Mouse (Mus musculus) small intestine, adult 2 months (tissue): Measurements from ENCODE around the gene Mfap5.

Source experiments
- CTCF ChIP-seq: fragments of 200-500 bp; IDR thresholded peaks from 2 replicates; pipeline ENCODE4 v1.5.1; 2012; ENCODE audit warnings: low read depth, mild to moderate bottlenecking, control low read depth, inconsistent platforms, low read length, moderate library complexity, mixed read lengths; ENCODE audit not compliant: insufficient replicate concordance, insufficient read length; ENCODE audit errors: extremely low read depth
- POLR2A ChIP-seq: fragments of 200-500 bp; IDR thresholded peaks from 2 replicates; pipeline ENCODE4 v1.6.1; 2012; ENCODE audit warnings: low read depth, mild to moderate bottlenecking, control low read depth, inconsistent platforms, low read length, moderate library complexity

DNA sequence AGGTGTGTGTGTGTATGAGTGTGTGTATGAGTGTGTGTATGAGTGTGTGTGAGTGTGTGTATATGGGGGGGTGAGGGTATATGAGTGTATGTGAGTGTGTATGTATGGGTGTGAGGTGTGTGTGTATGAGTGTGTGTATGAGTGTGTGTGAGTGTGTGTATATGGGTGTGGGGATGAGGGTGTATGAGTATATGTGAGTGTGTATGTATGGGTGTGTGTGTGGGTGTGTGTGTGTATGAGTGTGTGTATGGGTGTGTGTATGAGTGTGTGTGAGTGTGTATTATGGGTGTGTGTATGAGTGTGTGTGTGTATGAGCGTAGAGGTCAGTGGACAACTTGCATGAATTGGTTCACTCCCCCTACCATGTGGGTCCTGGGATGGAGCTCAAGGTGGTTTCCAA lies 39.0 kb downstream of the Mfap5 start:
- TF ChIP-seq CTCF = no peak
- TF ChIP-seq POLR2A = no peak
